Mouse (Mus musculus): ENCODE measurements at regions not wholly inside any gene's neighbourhood (a gene's known extent, or its start where the extent isn't known, plus 50 kb on each side); places are given as distances from the start of the nearest gene placed in this dataset.
"Not testable (repeated sequence)": the region's sequence is repeated elsewhere in the genome, so short reads cannot be mapped to it uniquely, and the experiment has no call there.

DNA sequence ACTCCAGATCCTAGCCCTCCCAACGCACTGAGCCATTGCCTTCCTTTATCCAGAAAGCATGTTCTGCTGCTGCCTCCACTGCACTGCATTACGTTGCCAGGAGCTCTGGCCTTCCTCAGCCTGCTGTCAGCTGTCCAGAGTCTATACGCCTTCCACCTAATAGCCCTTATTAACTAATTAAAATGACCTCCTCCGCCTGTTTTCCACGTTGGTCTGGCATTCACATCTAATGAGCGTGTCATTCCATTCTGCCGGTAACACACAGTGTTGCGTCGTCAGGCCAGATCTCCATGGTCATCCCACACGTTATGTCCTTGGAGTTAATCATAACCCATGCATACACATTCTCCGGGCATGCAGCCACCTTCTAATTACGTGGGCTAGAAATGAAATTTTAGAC, 56.7 kb upstream of the Med4 start:
- CTCF ChIA-PET = no interaction called here
- POLR2A ChIA-PET = interaction anchor here in 1 of 4 experiments (0.7 kb wide), 1 partner anchor 28 kb away, joined by 3 read pairs; no protein-coding TSS in a partner anchor

DNA sequence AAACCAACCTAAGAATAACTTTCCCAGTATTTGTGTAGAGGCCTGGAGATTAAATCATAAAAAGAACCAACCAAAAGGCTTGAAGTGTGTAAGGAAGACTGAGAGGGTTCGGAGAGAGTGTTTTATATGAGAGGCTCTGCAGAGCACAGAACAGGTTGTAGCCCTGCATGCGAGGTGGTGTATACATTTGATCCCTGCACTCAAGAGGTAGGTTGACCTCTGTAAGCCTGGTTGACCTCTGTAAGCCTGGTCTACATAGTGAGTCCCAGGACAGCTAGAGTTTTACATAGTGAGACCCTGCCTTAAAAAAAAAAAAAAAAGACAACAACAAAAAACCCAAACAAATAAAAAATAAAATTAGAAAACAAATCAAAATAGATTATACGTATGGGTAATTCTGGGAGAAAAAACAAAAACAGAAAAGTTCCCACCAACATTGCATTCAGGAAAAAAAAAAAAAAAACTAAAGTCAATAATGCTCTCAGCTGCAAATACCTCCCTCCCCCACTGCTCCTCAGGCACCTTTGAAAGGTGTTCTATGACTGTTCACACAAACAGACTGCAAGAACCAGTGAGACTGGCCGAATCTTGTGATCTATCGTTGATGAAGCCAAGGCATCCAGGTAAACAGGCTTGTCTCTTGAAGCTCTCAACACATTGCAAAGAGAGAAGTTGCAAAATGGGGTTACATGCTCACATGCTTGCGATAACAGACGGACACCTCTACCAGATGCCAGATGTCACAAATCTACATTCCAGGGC, 57.3 kb upstream of the Med4 start:
- POLR2A ChIA-PET = interaction anchor here in 2 of 4 experiments (0.7 to 0.9 kb wide), 3 partner anchors 27 to 63 kb away, joined by 3 to 5 read pairs (median 4); no protein-coding TSS in a partner anchor
- CTCF ChIA-PET = interaction anchor here in 1 of 4 experiments (0.7 kb wide), 1 partner anchor 13 kb away, joined by 6 read pairs; no protein-coding TSS in a partner anchor

DNA sequence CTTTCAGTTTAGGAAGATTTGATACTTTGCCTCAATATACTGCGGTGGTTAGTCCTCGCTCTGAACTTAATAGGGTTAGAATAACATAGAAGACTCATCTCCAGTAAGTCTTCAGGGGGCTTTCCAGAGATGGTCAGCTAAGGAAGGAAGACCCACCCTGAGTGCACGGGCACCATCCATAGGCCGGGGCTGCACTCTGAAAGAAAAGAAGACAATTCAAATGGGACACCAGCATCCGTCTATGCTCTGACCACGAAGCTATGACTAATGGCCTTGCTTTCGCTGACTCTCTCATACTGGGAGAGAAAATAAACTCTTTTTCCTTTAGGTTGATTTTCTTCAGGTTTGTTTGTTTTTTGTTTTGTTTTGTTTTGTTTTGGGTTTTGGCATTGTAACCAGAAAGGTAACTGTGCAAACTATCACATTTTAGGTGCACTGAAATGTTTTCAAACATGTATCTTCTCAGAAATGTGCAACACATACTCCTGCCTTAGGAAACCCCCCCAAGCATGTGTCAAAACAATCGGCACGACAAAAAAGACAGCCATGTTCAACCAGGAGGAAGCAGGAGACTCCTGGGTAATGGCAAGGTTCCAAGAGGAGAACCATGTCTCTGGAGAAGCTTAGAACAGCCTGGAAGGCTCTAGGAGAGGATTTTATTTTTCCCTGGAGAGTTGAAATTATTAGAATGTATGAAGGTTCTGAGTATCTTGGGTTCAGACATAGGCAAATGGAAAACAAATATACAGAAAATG, 58.4 kb upstream of the Med4 start:
- POLR2A ChIA-PET = no interaction called here
- CTCF ChIA-PET = no interaction called here

DNA sequence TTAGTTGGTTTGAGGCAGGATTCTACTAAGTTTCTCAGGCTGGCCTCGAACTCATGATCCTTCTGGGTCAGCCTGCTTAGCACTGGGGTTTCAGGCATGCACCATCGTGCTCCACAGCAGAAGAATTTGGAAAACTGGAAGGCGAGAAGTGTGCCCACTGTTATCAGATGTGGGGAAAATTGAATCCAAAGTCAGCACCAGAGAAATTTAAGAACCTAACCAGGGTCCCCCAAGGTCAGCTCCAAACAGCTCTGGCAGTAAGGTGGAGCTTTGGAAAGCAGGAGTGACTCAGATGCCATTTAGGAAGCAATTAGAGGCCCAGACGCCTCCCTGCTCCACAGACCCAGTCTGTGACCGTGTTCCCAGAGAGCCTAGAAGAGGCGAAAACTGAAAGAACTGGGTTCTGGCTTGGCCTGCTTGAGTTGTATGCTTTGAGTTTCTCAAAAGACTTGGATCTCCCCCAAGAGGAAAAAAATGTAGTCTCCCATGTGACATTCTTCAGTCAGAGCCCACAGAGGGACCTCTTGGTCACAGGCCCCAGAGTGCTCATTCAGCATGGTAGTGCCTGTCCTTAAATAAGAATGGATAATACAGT, 59.8 kb upstream of the Med4 start:
- ChIA-PET CTCF (no interaction called here), POLR2A (no interaction called here)

DNA sequence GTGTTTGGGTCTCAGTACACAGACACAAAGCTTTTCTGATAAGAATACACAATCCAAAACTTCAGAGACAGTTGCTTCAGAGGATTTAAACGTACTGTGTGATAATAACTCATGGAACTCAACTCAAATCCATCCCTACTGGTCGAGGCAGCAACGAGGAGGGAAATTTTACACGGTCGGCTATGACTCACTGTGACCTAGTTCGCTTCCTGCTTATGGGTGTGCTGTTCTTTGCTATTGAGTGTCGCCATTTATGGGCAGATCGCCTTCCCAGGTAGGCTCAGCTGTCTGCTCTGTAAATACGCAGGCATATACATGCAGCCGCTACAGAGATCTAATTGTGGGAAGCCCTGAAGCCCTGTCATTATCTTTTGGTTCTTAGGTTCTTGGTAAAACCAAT, 60.7 kb upstream of the Med4 start:
- ChIA-PET CTCF (interaction anchor here in 1 of 4 experiments (0.7 kb wide), 1 partner anchor 69 kb away, joined by 10 read pairs; no protein-coding TSS in a partner anchor), POLR2A (no interaction called here)

DNA sequence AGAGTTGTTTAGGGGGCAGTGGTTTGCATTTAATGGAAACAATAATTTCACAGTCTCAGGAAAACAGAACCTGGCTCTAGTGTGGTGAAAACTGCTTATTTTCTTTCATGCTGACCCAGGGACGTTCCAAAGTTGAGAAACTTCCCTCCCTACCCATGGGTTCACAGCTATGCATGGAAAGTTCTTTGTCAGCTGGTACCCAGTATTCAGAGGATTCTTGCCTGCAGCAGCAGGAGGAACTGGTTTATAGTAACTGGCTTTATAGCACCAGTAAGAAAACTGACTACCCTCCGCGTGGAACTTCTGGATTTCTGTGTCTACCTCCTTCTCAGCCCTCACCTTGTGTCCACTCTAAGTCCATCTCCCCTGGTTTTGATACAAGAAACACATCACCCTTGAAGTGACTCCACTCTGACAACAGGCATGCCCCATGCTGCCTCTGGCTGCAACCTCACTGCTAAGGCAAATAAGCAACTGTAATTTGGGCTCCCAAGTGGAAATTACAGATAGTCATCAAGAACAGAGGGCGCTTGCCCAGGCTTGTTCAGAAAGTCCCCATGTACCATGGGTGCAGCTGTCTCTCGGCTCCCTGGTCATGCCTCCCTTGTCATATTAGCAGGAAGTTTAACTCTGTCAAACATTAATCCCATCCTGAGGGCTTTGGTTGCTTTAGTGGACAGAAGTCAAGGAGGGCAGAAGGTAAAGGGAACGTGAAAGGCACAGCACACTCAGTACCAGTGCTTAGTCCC, 60.6 kb upstream of the Itm2b start:
- ChIA-PET CTCF (no interaction called here), POLR2A (interaction anchor here in 1 of 4 experiments (0.9 kb wide), 1 partner anchor 9 kb away, joined by 3 read pairs; no protein-coding TSS in a partner anchor)

DNA sequence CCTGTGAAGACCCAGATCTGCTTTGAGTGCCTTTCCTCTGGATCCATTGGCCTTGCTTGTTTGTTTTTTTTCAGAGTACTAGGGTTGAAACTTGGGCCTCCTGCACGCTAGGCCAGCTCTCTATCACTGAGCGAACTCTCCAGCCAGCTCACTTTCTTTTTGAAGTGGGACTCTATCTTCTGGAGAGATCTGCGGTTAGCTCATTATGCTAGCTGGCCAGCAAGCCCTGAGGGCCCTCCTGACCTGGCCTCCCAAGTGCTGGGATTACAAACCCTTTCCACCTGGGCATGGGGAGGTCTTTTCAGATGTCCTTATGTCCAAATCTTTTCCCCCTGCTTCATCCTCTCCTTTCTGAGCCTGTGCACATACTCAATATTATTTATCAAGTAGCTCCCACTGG, 59.6 kb upstream of the Itm2b start:
- POLR2A ChIA-PET = interaction anchor here in 2 of 4 experiments (0.7 to 1.0 kb wide), 3 partner anchors 8 to 77 kb away, joined by 3 read pairs; partner anchors contain the start of gene Itm2b (in 1 of the 2)

DNA sequence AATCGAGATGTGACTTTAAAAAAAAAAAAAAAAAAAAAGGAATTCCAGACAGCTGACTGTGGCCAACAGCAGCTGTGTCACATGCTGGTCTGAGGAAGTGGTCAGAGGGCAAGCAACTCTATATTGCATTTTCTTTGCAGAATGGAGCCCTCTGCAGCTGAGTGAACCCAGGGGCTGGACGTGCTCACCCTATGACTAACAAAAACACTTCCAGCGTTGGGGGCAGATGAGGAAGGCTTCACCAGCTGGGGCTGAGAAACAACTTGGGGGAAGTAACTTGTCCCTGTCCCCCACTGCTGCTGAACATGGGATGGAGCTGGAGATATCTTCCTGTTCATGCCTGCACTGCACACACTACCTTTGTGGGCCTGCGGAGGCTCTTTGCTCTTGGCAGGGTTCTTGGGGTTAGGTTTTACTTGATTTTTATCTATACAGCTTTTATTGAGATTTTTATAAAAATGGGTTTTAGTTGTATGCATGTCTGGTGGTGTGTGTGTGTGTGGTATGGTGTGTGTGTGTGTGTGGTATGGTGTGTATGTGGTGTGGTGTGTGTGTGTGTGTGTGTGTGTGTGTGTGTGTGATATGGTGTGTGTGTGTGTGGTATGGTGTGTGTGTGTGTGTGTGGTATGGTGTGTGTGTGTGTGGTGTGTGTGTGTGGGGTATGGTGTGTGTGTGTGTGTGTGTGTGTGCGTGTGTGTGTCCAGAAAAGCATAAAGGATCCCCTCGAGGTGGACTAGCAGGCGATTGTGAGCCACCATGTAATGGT, 57.0 kb upstream of the Itm2b start:
- ChIA-PET POLR2A (no interaction called here), CTCF (no interaction called here)

More for the DNA sequence above, 59.6 kb upstream of the Itm2b start:
- CTCF ChIA-PET = no interaction called here

DNA sequence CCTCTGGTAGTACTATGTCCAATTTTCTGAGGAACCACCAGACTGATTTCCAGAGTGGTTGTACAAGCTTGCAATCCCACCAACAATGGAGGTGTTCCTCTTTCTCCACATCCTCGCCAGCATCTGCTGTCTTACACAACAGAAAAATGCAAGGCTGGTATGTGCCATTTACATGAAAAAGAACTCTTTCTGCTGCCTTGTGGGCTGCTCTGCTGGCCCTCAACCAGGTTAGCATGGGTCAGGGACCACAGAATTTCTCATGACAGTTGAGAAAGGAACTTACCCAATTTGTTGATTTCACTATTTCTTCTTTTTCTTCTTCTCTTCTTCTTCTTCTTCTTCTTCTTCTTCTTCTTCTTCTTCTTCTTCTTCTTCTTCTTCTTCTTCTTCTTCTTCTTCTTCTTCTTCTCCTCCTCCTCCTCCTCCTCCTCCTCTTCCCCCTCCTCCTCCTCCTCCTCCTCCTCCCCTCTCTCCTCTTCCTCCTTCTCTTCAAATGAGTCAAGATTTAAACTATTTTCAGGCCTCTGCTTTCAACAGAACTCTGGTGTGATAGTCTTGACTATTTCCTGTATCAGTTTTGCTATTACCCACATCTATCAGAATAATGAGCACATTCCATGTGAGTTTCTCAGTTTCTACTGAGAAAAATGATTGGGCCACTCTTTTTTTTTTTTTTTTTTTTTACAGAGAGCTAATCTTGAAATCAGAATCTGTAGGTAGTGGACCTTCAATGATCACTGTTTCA, 56.3 kb upstream of the Itm2b start:
- POLR2A ChIA-PET, CTCF ChIA-PET: not testable (repeated sequence)

DNA sequence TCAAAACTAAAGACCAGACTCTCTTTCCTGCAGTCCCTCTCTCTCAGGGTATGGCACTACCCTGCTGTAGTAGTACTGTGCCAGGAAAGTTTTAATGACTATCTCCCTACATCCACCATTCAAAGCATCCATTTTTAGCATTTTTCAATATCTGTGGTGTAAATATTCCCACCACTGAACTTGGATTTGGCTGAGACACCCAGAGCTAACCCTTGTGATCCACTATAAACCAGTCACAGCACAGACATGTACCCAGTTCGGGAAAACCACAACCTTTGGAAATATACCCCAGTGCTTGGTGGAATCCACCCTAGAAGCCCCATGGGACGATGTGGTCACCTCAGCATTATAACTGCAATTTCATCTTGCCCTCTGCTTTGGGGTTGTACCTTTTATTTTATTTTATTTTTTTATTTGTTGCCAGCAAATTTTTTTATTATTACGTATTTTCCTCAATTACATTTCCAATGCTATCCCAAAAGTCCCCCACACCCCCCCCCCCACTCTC, 54.8 kb upstream of the Itm2b start:
- POLR2A ChIA-PET = no interaction called here
- CTCF ChIA-PET = no interaction called here

DNA sequence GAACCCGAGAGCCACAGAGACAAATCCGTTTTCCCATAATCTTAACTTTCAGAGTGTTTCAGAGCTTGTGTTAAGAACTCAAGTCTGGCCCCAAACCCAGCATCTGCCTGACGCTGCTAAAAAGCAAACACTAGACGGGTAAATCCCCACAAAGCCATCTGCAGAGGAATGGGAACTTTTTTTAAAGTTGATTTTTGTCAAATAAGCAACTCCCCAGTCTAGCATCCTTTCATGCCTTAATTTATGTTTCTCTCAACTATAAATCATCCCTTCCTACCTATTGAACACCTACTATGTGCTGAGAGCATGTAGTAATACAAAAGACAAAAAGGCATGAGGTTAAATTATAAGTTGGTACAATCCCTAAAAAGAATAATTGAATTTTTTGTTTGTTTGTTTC, 50.8 kb upstream of the Itm2b start:
- CTCF ChIA-PET = no interaction called here

More for the DNA sequence above, 50.8 kb upstream of the Itm2b start:
- POLR2A ChIA-PET = no interaction called here
